Mouse (Mus musculus) heart, postnatal 0 days (tissue): ENCODE data around the gene Serpina1f.
A peak's percentile ranks its signal among the peaks of the same experiment; 100 is the strongest.

ENCODE experiments used
- CTCF ChIP-seq: IDR thresholded peaks from 2 replicates; pipeline ENCODE4 v1.5.1; 2016; ENCODE audit warnings: antibody characterized with exemption, control low read depth, low read depth
- EP300 ChIP-seq: IDR thresholded peaks from 2 replicates; pipeline ENCODE4 v1.6.1; 2016; ENCODE audit warnings: antibody characterized with exemption, low read depth

GRCm38 (mm10) chr12:103643336-103643735, 52.0 kb downstream of the Serpina1f start:
- TF ChIP-seq CTCF (peak; percentile 89), EP300 (no peak)
